Mouse (Mus musculus) ovary, adult 18-20 months (tissue): ENCODE data around the gene As3mt.

ENCODE experiments used
- DNase-seq: peaks from one replicate; pipeline ENCODE4 v3.0.0; 2022; ENCODE audit warnings: low spot score, mixed read lengths

Gene As3mt

DNA sequence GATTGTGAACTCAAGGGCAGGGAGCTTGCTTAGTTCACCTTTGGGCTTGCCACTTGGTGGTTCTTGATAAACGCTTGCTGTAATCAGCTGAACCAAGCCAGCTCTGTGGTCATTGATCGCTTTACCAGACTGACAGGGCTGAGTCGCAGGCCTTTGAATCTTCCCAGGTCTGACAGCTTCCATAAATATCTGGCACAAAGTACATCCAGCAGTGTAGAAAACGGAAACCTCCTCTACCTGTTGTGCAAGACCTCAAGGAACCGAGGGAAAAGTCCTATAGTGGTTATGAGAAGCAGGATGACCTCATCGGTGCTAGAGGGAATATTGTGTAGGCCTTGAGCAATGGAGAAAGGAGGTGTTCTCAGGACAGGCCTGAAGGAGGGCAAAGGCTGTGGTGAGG, 77.2 kb downstream of the As3mt start:
- no peak for DNase-seq

GRCm38 (mm10) chr19:46785633-46786032, 78.4 kb downstream of the As3mt start:
- no peak for DNase-seq

DNA sequence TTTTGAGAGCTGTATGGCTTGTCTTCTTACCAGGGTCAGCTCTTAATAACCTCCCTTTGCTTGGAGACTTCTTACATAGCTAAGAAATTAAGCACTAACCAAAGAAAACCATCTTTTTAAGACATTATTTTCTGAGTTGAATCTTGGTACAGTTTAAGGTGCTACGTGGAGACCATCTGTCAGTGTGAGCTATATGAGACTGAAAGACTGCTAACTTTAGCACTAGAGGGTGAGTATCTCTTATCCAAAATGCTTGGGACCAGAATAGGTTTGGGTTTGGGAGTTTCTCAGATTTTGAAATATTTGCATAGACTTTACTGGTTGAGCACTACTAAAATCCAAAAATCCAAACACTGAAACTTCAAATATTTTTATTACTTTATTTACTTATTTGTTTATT, 82.5 kb downstream of the As3mt start:
- DNase-seq = no peak
